Mouse (Mus musculus): ENCODE measurements around the gene Slc44a5.

The Slc44a5 gene

DNA sequence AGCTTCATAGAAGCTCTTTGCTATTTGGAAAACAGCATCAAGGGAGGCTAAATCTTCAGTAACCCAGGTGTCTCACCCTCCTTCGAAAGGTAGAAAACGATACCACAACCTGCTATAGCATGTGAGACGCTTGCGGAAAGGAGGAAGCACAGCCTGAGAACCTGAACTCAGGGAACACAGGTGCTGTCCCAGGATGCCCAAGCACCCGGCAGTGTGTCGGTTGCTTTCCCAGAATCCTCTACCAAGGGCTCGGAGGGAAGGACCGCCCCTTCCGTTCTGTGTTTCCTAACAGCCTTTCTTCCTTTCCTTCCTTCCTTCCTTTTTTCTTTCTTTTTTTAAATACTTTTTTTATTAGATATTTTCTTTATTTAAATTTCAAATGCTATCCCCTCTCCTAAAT is 326.8 kb downstream of the Slc44a5 start:
- DNase-seq (ENCODE audit: low spot score) = no peak

DNA sequence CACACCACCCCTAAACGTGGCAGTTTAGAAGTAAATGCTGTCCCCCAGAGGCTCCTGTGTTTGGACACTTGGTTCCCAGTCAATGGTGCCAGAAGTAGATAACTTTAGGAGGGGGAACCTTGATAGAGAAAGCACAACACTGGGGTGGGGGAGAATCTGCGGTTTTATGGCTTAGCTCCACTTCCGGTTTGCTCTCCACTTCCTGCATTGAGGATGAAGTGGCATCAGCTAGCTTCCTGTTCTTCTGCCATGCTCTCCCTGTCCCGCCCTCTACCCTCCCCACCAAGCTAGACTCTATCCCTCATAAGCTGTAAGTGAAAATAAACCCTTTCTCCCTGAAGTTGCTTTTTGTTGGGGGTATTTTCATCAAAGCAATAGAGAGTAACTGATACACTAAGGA is 327.9 kb downstream of the Slc44a5 start:
- no peak for DNase-seq (ENCODE audit: low spot score)

DNA sequence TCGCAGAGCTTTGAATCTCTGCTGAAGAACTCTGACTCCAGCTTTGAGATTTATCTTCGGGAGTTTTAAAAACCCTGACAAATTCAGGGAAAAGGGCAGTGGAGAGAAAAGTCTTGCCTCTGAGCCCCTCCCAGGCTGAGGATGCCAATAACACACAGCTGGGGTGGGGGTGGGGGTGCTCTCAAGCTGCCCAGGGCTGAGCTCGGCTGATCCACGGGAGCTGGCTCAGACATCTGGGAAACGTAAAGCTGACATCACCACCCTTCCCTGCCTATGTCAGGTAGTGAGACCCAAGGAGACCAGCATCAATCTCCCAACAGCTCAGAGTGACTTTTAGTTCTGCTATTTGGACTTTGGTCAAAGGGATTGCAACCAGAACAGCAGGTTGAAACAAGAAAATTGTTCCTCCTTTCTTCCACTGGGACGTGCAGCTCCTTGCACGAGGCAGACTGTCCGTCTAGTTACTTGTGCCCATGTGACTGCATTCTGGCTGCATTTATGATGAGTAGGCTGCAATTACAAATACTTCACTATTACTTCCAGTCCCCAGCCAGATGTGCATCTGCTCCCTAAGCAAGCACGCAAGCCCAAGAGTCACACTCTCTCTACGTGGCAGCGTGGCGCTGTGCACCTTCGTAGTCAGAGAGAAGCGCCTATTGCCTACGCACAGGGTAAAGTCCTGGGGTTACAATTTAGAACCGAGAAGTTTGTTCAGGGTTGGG is 332.1 kb downstream of the Slc44a5 start:
- no peak for DNase-seq (ENCODE audit: low spot score)

DNA sequence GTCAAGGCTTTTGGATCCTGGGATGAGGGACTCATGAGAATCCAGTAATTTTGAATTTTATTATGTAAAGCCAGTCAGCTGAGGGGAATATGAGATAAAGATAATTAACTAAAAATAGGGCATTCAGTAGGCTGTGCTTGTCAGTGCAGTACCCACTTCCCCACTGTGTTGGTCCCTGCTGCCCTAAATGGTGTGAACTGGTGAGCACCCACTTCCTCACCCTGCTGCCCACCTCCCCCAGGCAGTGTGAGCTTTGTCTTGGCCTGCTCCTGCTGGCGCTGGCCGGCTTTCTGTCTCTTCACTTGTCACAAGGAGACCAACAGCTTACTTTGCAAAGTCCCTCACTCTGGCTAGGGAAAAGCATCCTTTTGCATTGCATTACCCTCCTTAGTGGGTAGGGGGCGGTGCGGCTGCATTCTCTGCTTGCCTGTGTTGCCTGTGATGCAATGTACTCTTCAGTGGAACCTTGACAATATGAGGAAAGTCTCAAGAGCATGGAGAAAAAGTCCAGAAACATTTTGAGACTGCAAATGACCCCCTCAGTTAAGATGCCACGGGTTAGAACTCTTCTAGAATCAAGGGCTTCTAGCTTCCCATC is 344.5 kb downstream of the Slc44a5 start:
- no peak for DNase-seq (ENCODE audit: low spot score)
